Mouse (Mus musculus) intestine, postnatal 0 days (tissue): Measurements from ENCODE around the gene Gtf2e1. TPM values are rescaled to one million over a fixed set of nuclear protein-coding genes. Genes with fewer than 3 reads are reported as not detected.

Experiments used
- ATAC-seq: fragments of 200-750 bp; cut with Nextera tagmentation; 2 replicates; pipeline ENCODE4 v1.8.0; 2017; ENCODE audit warnings: mild to moderate bottlenecking, moderate TSS enrichment, moderate library complexity
- H3K27ac ChIP-seq: fragments of 300-500 bp; sonication (generic); 2 replicates; pipeline ENCODE4 v1.5.1; 2014; ENCODE audit warnings: mild to moderate bottlenecking, low read depth, low read length, moderate library complexity
- H3K27me3 ChIP-seq: fragments of 300-500 bp; sonication (generic); replicated peaks from 2 replicates; pipeline ENCODE4 v1.6.1; 2014; ENCODE audit warnings: low read length, mixed read lengths; ENCODE audit not compliant: control insufficient read depth, insufficient read depth
- H3K36me3 ChIP-seq: fragments of 300-500 bp; sonication (generic); 2 replicates; pipeline ENCODE4 v1.6.1; 2014; ENCODE audit warnings: mild to moderate bottlenecking, moderate library complexity; ENCODE audit not compliant: control insufficient read depth, insufficient read depth
- H3K4me1 ChIP-seq: fragments of 300-500 bp; sonication (generic); replicated peaks from 2 replicates; pipeline ENCODE4 v1.6.1; 2014; ENCODE audit warnings: antibody characterized with exemption, low read length, mixed read lengths; ENCODE audit not compliant: control insufficient read depth, insufficient read depth
- H3K4me2 ChIP-seq: fragments of 300-500 bp; sonication (generic); replicated peaks from 2 replicates; pipeline ENCODE4 v1.6.1; 2014; ENCODE audit warnings: low read depth, mild to moderate bottlenecking, moderate library complexity
- H3K4me3 ChIP-seq: fragments of 300-500 bp; sonication (generic); 2 replicates; pipeline ENCODE4 v1.5.1; 2014; ENCODE audit warnings: low read depth, low read length
- H3K9ac ChIP-seq: fragments of 300-500 bp; sonication (generic); 2 replicates; pipeline ENCODE4 v1.6.1; 2014; ENCODE audit warnings: mild to moderate bottlenecking, low read depth, low read length
- H3K9me3 ChIP-seq: fragments of 300-500 bp; sonication (generic); 2 replicates; pipeline ENCODE4 v1.6.1; 2016; ENCODE audit warnings: mixed run types; ENCODE audit not compliant: control insufficient read depth
- CTCF ChIP-seq: sonication (generic); IDR thresholded peaks from 2 replicates; pipeline ENCODE4 v1.5.1; 2016; ENCODE audit warnings: low read depth, mild to moderate bottlenecking, control low read depth, antibody characterized with exemption, moderate library complexity
- WGBS: fragments of 180-500 bp; shearing (Covaris S2); extraction: QIAGEN DNeasy Blood & Tissue Kit; methylation state at CpG from one replicate; pipeline ENCODE4 v1.1.7; 2014; 5-methylcytosine and 5-hydroxymethylcytosine counted together
- polyA plus RNA-seq: library from polyadenylated mRNA; unstranded; fragments of >200 nt; fragmentation: Nextera tagmentation; extraction: Ambion mirVana; gene quantifications from 2 replicates; pipeline ENCODE4 v1.2.1, GENCODE M21; 2015

Gtf2e1 gene
- polyA plus RNA-seq, 1 experiment from 2014 or later = 9.7 TPM

GRCm38 (mm10) chr16:37571554-37571953 is 32.0 kb upstream of the Gtf2e1 start:
- Histone ChIP-seq H3K27ac (no peak overlapping the region), H3K4me3 (no peak overlapping the region), H3K9me3 (no peaks in the 10 kb centered on the region), H3K36me3 (peaks cover 27% of the 10 kb centered on the region; the same call in 1 of the 2 replicates), H3K4me1 (no peaks in the 10 kb centered on the region), H3K9ac (no peak overlapping the region), H3K4me2 (no peak overlapping the region), H3K27me3 (no peaks in the 10 kb centered on the region)
- 78% methylated on average over 3 of the region's 3 CpGs for WGBS
- no peak for TF ChIP-seq CTCF
- ATAC-seq = no peak

- peaks cover 30% of the 10 kb centered on the region; the same call in 1 of the 2 replicates for H3K36me3 ChIP-seq
- no peak overlapping the region for H3K4me2 ChIP-seq
- no peak overlapping the region for H3K4me3 ChIP-seq
- no peak for ATAC-seq
- no peak for TF ChIP-seq CTCF
- no peaks in the 10 kb centered on the region for H3K27me3 ChIP-seq
- H3K9ac ChIP-seq = no peak overlapping the region
- no peak overlapping the region for H3K27ac ChIP-seq
- no peaks in the 10 kb centered on the region for H3K4me1 ChIP-seq
- WGBS = 70% methylated on average over 12 of the region's 12 CpGs
- H3K9me3 ChIP-seq = no peaks in the 10 kb centered on the region
These were observed 27.8 kb upstream of the Gtf2e1 start for GRCm38 (mm10) chr16:37567113-37568050.

GRCm38 (mm10) chr16:37566107-37566506 is 26.5 kb upstream of the Gtf2e1 start:
- no peak for TF ChIP-seq CTCF
- Histone ChIP-seq H3K4me1 (no peaks in the 10 kb centered on the region), H3K9ac (no peak overlapping the region), H3K9me3 (no peaks in the 10 kb centered on the region), H3K4me3 (no peak overlapping the region), H3K36me3 (peaks cover 22% of the 10 kb centered on the region; the same call in 1 of the 2 replicates), H3K27ac (no peak overlapping the region), H3K27me3 (no peaks in the 10 kb centered on the region), H3K4me2 (no peak overlapping the region)
- no peak for ATAC-seq
- 65% methylated on average over 6 of the region's 6 CpGs for WGBS

- ATAC-seq = no peak
- no peak overlapping the region for H3K9ac ChIP-seq
- no peak overlapping the region for H3K4me3 ChIP-seq
- H3K27ac ChIP-seq = no peak overlapping the region
- no peak for TF ChIP-seq CTCF
- H3K36me3 ChIP-seq = peaks cover 16% of the 10 kb centered on the region; the same call in 1 of the 2 replicates
- no peaks in the 10 kb centered on the region for H3K4me1 ChIP-seq
- no peak overlapping the region for H3K4me2 ChIP-seq
- H3K9me3 ChIP-seq = no peaks in the 10 kb centered on the region
- H3K27me3 ChIP-seq = no peaks in the 10 kb centered on the region
- 62% methylated on average over 1 of the region's 1 CpGs for WGBS
These were observed 25.5 kb upstream of the Gtf2e1 start for GRCm38 (mm10) chr16:37565117-37565516.

GRCm38 (mm10) chr16:37562961-37563360 is 23.4 kb upstream of the Gtf2e1 start:
- H3K9me3 ChIP-seq = no peaks in the 10 kb centered on the region
- no peak overlapping the region for H3K4me2 ChIP-seq
- WGBS = 96% methylated on average over 5 of the region's 5 CpGs
- no peak for TF ChIP-seq CTCF
- H3K9ac ChIP-seq = no peak overlapping the region
- no peak overlapping the region for H3K4me3 ChIP-seq
- H3K27me3 ChIP-seq = no peaks in the 10 kb centered on the region
- H3K4me1 ChIP-seq = no peaks in the 10 kb centered on the region
- peaks cover 11% of the 10 kb centered on the region for H3K36me3 ChIP-seq
- H3K27ac ChIP-seq = no peak overlapping the region
- no peak for ATAC-seq

GRCm38 (mm10) chr16:37562414-37562813 is 22.8 kb upstream of the Gtf2e1 start:
- no peak for TF ChIP-seq CTCF
- no peak overlapping the region for H3K4me2 ChIP-seq
- no peak overlapping the region for H3K4me3 ChIP-seq
- H3K9me3 ChIP-seq = no peaks in the 10 kb centered on the region
- H3K36me3 ChIP-seq = peaks cover 11% of the 10 kb centered on the region
- no peaks in the 10 kb centered on the region for H3K4me1 ChIP-seq
- no peak overlapping the region for H3K9ac ChIP-seq
- 82% methylated on average over 6 of the region's 6 CpGs for WGBS
- ATAC-seq = no peak
- no peak overlapping the region for H3K27ac ChIP-seq
- no peaks in the 10 kb centered on the region for H3K27me3 ChIP-seq
